8 mouse cellular contexts compared by ENCODE assay signal in genomic region chr11:96969746-96970145, GRCm38 (mm10). TPM values are rescaled to one million over a fixed set of nuclear protein-coding genes. Genes with fewer than 3 reads are reported as not detected.
DNase-seq lines count a peak whose midpoint lies in the region; ATAC-seq and TF ChIP-seq lines count a peak whose summit lies in the region.
"Had no signal": no experiment of that assay in that cellular context is flagged by ENCODE, and none has a peak within 500 bp of the region (broad histone marks: within the 10 kb centered on the region; RNA-seq: fewer than 3 reads in every experiment).

No protein-coding gene starts in this region.

- DNase-seq in spleen, adult 2 months (ENCODE audit: low read depth in 1 of 2, low spot score in 2 of 2), result no peak
- no peak for DNase-seq in spleen, postnatal 36 days (ENCODE audit: low spot score in 2 of 2)
- DNase-seq in heart, postnatal 4 days, result peak; percentile 83
- DNase-seq in limb, embryonic 14.5 days (ENCODE audit: low spot score), result peak; percentile 72
- peak; percentile 93 for DNase-seq in skeletal muscle tissue, adult 2 months (ENCODE audit: low read depth, low spot score)
- no peak for DNase-seq in thymus, postnatal 4 days

- no peak overlapping the region for H3K4me3 ChIP-seq in spleen, adult 2 months (ENCODE audit: extremely low read depth, insufficient read depth, insufficient read length)
- no peak overlapping the region for H3K4me3 ChIP-seq in embryonic facial prominence, embryonic 13.5 days
- H3K4me3 ChIP-seq in limb, embryonic 14.5 days (replicated peaks; ENCODE audit: low read length), result no peak overlapping the region

- H3K4me1 ChIP-seq in spleen, adult 2 months (ENCODE audit: control insufficient read depth, insufficient read depth, insufficient read length), result peaks cover 13% of the 10 kb centered on the region; the same call in 1 of the 2 replicates
- peaks cover 44% of the 10 kb centered on the region for H3K4me1 ChIP-seq in embryonic facial prominence, embryonic 13.5 days
- peaks cover 14% of the 10 kb centered on the region for H3K4me1 ChIP-seq in limb, embryonic 14.5 days (ENCODE audit: control insufficient read depth, insufficient read depth, low read length)

- H3K36me3 ChIP-seq in spleen, adult 2 months (ENCODE audit: control insufficient read depth, insufficient read depth, low read length), result 0 out of 2 replicates have a peak, but pooled peaks cover 1% of the 10 kb centered on the region
- H3K36me3 ChIP-seq in embryonic facial prominence, embryonic 13.5 days, result no peaks in the 10 kb centered on the region
- no peaks in the 10 kb centered on the region for H3K36me3 ChIP-seq in limb, embryonic 14.5 days (ENCODE audit: control insufficient read depth, insufficient read depth, low read length)

- peak overlapping the region; percentile 32; the same call in 1 of the 2 replicates for H3K27ac ChIP-seq in spleen, adult 2 months (ENCODE audit: insufficient read depth, low read length)
- peak overlapping the region; percentile 58 for H3K27ac ChIP-seq in embryonic facial prominence, embryonic 13.5 days
- peak overlapping the region; percentile 70 for H3K27ac ChIP-seq in limb, embryonic 14.5 days (replicated peaks; ENCODE audit: low read depth, low read length)

- TF ChIP-seq POLR2A in spleen, adult 2 months (IDR thresholded peaks at IDR 0.05; ENCODE audit: low read depth, low read length), result no peak
- no peak for TF ChIP-seq POLR2A in limb, embryonic 14.5 days (IDR thresholded peaks at IDR 0.05; ENCODE audit: borderline replicate concordance, extremely low read depth, insufficient read depth, insufficient read length)

- H3K27me3 ChIP-seq in spleen, adult 2 months (ENCODE audit: control insufficient read depth, insufficient read depth, low read length), result no peaks in the 10 kb centered on the region
- H3K27me3 ChIP-seq in embryonic facial prominence, embryonic 13.5 days, result no peaks in the 10 kb centered on the region
- H3K27me3 ChIP-seq in limb, embryonic 14.5 days (ENCODE audit: control insufficient read depth, insufficient read depth, low read length), result no peaks in the 10 kb centered on the region

- peak overlapping the region; percentile 51; the same call in 1 of the 2 replicates for H3K9ac ChIP-seq in embryonic facial prominence, embryonic 13.5 days
- peak overlapping the region; percentile 17 for H3K9ac ChIP-seq in limb, embryonic 14.5 days (ENCODE audit: low read depth, low read length, severe bottlenecking)

- WGBS in spleen, adult 2 months, result 79% methylated on average over 1 of the region's 1 CpGs
- WGBS in embryonic facial prominence, embryonic 13.5 days, result 38% methylated on average over 1 of the region's 1 CpGs
- whole genome bisulfite sequencing in limb, embryonic 14.5 days, result 35% methylated on average over 1 of the region's 1 CpGs

- no peaks in the 10 kb centered on the region for H3K9me3 ChIP-seq in embryonic facial prominence, embryonic 13.5 days
- H3K9me3 ChIP-seq in limb, embryonic 14.5 days (ENCODE audit: control insufficient read depth, low read length), result no peaks in the 10 kb centered on the region

- no peak overlapping the region for H3K4me2 ChIP-seq in embryonic facial prominence, embryonic 13.5 days
- H3K4me2 ChIP-seq in limb, embryonic 14.5 days (replicated peaks; ENCODE audit: low read depth, low read length, severe bottlenecking), result no peak overlapping the region

- ATAC-seq in embryonic facial prominence, embryonic 13.5 days (ENCODE audit: insufficient number of reproducible peaks, insufficient read depth, low FRiP score, low TSS enrichment, low read depth), result no peak
- peak; percentile 48 for ATAC-seq in limb, embryonic 14.5 days (ENCODE audit: low FRiP score, low read depth)

- no peak for TF ChIP-seq CTCF in spleen, adult 2 months (IDR thresholded peaks at IDR 0.05; ENCODE audit: extremely low read depth, insufficient read depth, insufficient read length, insufficient replicate concordance)

RNA-seq across cellular contexts. Expression of gene Sp2, which starts 13.0 kb away (rescaled TPM):
- polyA plus RNA-seq in spleen, adult 2 months (2012; rRNA removed), result 23.9 and 29.1 TPM in 2 replicates
- polyA plus RNA-seq in embryonic facial prominence, embryonic 13.5 days (2015; fragmentation: Nextera tagmentation; extraction: Ambion mirVana), result 15.9 and 18.0 TPM in 2 replicates
- 10 to 100 TPM; 18.8 to 19.3 TPM for total RNA-seq in heart, postnatal 4 days (2021)
- 16.0 and 22.3 TPM in 2 replicates for polyA plus RNA-seq in limb, embryonic 14.5 days (2012; rRNA removed)
- polyA plus RNA-seq in limb, embryonic 14.5 days (2014; fragmentation: Nextera tagmentation; extraction: Ambion mirVana), result 17.1 and 18.7 TPM in 2 replicates

RNA-seq across cellular contexts. Expression of gene Pnpo, which starts 26.0 kb away (rescaled TPM):
- 33.2 and 57.0 TPM in 2 replicates for polyA plus RNA-seq in spleen, adult 2 months (2012; rRNA removed)
- polyA plus RNA-seq in embryonic facial prominence, embryonic 13.5 days (2015; fragmentation: Nextera tagmentation; extraction: Ambion mirVana), result 19.9 and 27.9 TPM in 2 replicates
- total RNA-seq in heart, postnatal 4 days (2021), result 10 to 100 TPM; 10.6 to 16.7 TPM
- polyA plus RNA-seq in limb, embryonic 14.5 days (2012; rRNA removed), result 13.9 and 15.4 TPM in 2 replicates
- polyA plus RNA-seq in limb, embryonic 14.5 days (2014; fragmentation: Nextera tagmentation; extraction: Ambion mirVana), result 22.6 and 24.2 TPM in 2 replicates

RNA-seq across cellular contexts. Expression of gene Prr15l, which starts 41.8 kb away (rescaled TPM):
- polyA plus RNA-seq in spleen, adult 2 months (2012; rRNA removed), result 1.8 and 2.2 TPM in 2 replicates
- 2.4 and 3.4 TPM in 2 replicates for polyA plus RNA-seq in embryonic facial prominence, embryonic 13.5 days (2015; fragmentation: Nextera tagmentation; extraction: Ambion mirVana)
- under 1 TPM; 0.32 to 0.36 TPM for total RNA-seq in heart, postnatal 4 days (2021)
- polyA plus RNA-seq in limb, embryonic 14.5 days (2012; rRNA removed), result 0.47 and 1.2 TPM in 2 replicates
- polyA plus RNA-seq in limb, embryonic 14.5 days (2014; fragmentation: Nextera tagmentation; extraction: Ambion mirVana), result 3.3 and 3.7 TPM in 2 replicates
- total RNA-seq: common myeloid progenitor, adult 5-6 weeks had no signal

RNA-seq across cellular contexts. Expression of gene Sp6, which starts 43.4 kb away (rescaled TPM):
- 0.57 and 0.82 TPM in 2 replicates for polyA plus RNA-seq in spleen, adult 2 months (2012; rRNA removed)
- polyA plus RNA-seq in embryonic facial prominence, embryonic 13.5 days (2015; fragmentation: Nextera tagmentation; extraction: Ambion mirVana), result 2.1 and 3.3 TPM in 2 replicates
- not detected for total RNA-seq in heart, postnatal 4 days (2021)
- polyA plus RNA-seq in limb, embryonic 14.5 days (2012; rRNA removed), result 4.8 and 5.6 TPM in 2 replicates
- 3.9 and 4.5 TPM in 2 replicates for polyA plus RNA-seq in limb, embryonic 14.5 days (2014; fragmentation: Nextera tagmentation; extraction: Ambion mirVana)

RNA-seq across cellular contexts. Expression of gene Cdk5rap3, which starts 53.5 kb away (rescaled TPM):
- 31.7 and 36.0 TPM in 2 replicates for polyA plus RNA-seq in spleen, adult 2 months (2012; rRNA removed)
- 89.4 and 94.8 TPM in 2 replicates for polyA plus RNA-seq in embryonic facial prominence, embryonic 13.5 days (2015; fragmentation: Nextera tagmentation; extraction: Ambion mirVana)
- total RNA-seq in heart, postnatal 4 days (2021), result 10 to 100 TPM; 34.6 to 35.6 TPM
- 71.4 and 74.5 TPM in 2 replicates for polyA plus RNA-seq in limb, embryonic 14.5 days (2012; rRNA removed)
- polyA plus RNA-seq in limb, embryonic 14.5 days (2014; fragmentation: Nextera tagmentation; extraction: Ambion mirVana), result 79.6 and 83.6 TPM in 2 replicates

Comparison
In these comparisons a context has a peak if more than half of its experiments do, and no peak if none do; other contexts are left out.
1. DNase-seq: peak in heart, postnatal 4 days (single experiment), limb, embryonic 14.5 days (single experiment) and skeletal muscle tissue, adult 2 months (single experiment); none in spleen, adult 2 months (0 of 2), spleen, postnatal 36 days (0 of 2) and thymus, postnatal 4 days (single experiment).
2. Peak in every context shown above with its lines, with median percentiles within 50 percentile points of each other: H3K27ac ChIP-seq.